Mouse (Mus musculus) hindbrain, embryonic 16.5 days (tissue): Measurements from ENCODE around the gene Olfr402. TPM values are rescaled to one million over a fixed set of nuclear protein-coding genes. Genes with fewer than 3 reads are reported as not detected.
"Not testable (repeated sequence)": the region's sequence is repeated elsewhere in the genome, so short reads cannot be mapped to it uniquely, and the experiment has no call there.

Source experiments
- ATAC-seq: fragments of 200-750 bp; cut with Nextera tagmentation; 2 replicates; pipeline ENCODE4 v1.8.0; 2017; ENCODE audit warnings: moderate TSS enrichment, moderate library complexity
- H3K27ac ChIP-seq: fragments of 300-500 bp; sonication (generic); 2 replicates; pipeline ENCODE4 v1.5.1; 2014; ENCODE audit warnings: low read depth, mild to moderate bottlenecking, control low read depth, low read length, moderate library complexity
- H3K27me3 ChIP-seq: fragments of 300-500 bp; sonication (generic); replicated peaks from 2 replicates; pipeline ENCODE4 v1.6.1; 2014; ENCODE audit warnings: low read length; ENCODE audit not compliant: control insufficient read depth, insufficient read depth
- H3K36me3 ChIP-seq: fragments of 300-500 bp; sonication (generic); 2 replicates; pipeline ENCODE4 v1.6.1; 2014; ENCODE audit warnings: mild to moderate bottlenecking, low read length, moderate library complexity, mixed read lengths; ENCODE audit not compliant: control insufficient read depth, insufficient read depth
- H3K4me1 ChIP-seq: fragments of 300-500 bp; sonication (generic); 2 replicates; pipeline ENCODE4 v1.6.1; 2014; ENCODE audit warnings: low read depth, low read length; ENCODE audit not compliant: control insufficient read depth, insufficient read depth
- H3K4me2 ChIP-seq: fragments of 300-500 bp; sonication (generic); 2 replicates; pipeline ENCODE4 v1.6.1; 2014; ENCODE audit warnings: mild to moderate bottlenecking, low read length, control low read depth, moderate library complexity
- H3K4me3 ChIP-seq: fragments of 300-500 bp; sonication (generic); 2 replicates; pipeline ENCODE4 v1.5.1; 2014; ENCODE audit warnings: mild to moderate bottlenecking, low read length, control low read depth, moderate library complexity
- H3K9ac ChIP-seq: fragments of 300-500 bp; sonication (generic); 2 replicates; pipeline ENCODE4 v1.6.1; 2014; ENCODE audit warnings: low read depth, mild to moderate bottlenecking, control low read depth, low read length, moderate library complexity
- H3K9me3 ChIP-seq: fragments of 300-500 bp; sonication (generic); 2 replicates; pipeline ENCODE4 v1.6.1; 2014; ENCODE audit warnings: mild to moderate bottlenecking, low read length, moderate library complexity; ENCODE audit not compliant: control insufficient read depth
- WGBS: fragments of 180-500 bp; shearing (Covaris S2); extraction: QIAGEN DNeasy Blood & Tissue Kit; methylation state at CpG from one replicate; pipeline ENCODE4 v1.1.7; 2014; 5-methylcytosine and 5-hydroxymethylcytosine counted together
- polyA plus RNA-seq: library from polyadenylated mRNA; unstranded; fragments of >200 nt; fragmentation: Nextera tagmentation; extraction: Ambion mirVana; gene quantifications from 2 replicates; pipeline ENCODE4 v1.2.1, GENCODE M21; 2015

The Olfr402 gene
- polyA plus RNA-seq = not detected in 2 replicates

DNA sequence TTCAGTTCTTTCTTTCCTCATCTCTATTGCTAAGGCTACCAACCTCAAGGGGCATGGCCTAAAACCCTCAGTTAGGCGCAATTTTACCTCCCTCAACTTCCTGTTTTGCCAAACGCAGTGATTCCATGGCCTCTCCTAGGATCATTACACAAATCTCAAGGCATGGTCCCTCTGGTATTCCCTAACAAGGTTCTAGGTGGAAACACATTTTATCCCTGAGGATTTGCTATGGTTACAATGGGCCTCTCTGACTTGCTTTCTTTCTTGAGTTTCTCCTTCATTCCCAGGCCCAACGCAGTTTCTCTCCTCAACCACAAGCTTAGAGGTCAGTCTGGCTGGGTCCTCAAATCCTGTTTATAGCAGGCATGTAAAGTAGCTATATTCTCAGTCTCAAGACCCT, at the start of gene Olfr402:
Gene Olfr402, plus strand, starts transcription at position 301 of the 400 bp plus-strand sequence.
- no peak within 1 kb of the TSS for H3K4me3 ChIP-seq
- no peak within 1 kb of the TSS for H3K4me2 ChIP-seq
- H3K36me3 ChIP-seq = no peaks in the 10 kb centered on the region
- no peaks in the 10 kb centered on the region for H3K4me1 ChIP-seq
- no peak within 1 kb of the TSS for H3K27ac ChIP-seq
- no peak for ATAC-seq
- 62% methylated on average over 3 of the region's 3 CpGs for WGBS
- peaks cover 11% of the 10 kb centered on the region for H3K9me3 ChIP-seq
- no peaks in the 10 kb centered on the region for H3K27me3 ChIP-seq
- H3K9ac ChIP-seq = no peak within 1 kb of the TSS

DNA sequence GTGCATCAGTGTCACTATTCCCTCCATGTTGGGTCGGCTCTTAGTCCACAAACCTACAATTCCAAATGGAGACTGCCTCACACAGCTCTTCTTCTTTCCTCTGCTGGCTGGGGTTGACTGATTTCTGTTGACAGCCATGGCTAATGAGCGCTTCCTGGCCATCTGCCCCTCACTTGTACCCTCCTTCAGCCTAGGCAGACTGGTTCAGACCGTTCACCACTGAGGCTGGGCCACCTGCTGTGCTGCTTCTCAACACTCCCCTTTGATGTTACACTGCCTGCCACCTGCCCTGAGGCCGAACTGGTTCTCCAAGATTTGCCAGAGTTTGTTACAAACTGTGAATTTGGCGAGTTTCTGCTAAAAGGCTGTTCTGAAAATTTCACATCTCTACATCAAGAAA, 48.3 kb upstream of the Olfr402 start:
- Histone ChIP-seq H3K4me1 (no peaks in the 10 kb centered on the region), H3K4me2 (no peak overlapping the region), H3K9ac (no peak overlapping the region), H3K36me3 (no peaks in the 10 kb centered on the region), H3K27me3 (no peaks in the 10 kb centered on the region), H3K27ac (no peak overlapping the region), H3K4me3 (no peak overlapping the region), H3K9me3 (peaks cover 8% of the 10 kb centered on the region)
- no peak for ATAC-seq
- WGBS = 36% methylated on average over 5 of the region's 5 CpGs

GRCm38 (mm10) chr11:74113412-74113811, 39.9 kb upstream of the Olfr402 start, which contains the start of gene Olfr401:
Gene Olfr401 (plus strand): TSS chr11:74113712.
- H3K9ac ChIP-seq = no peak within 1 kb of the TSS
- no peak within 1 kb of the TSS for H3K27ac ChIP-seq
- peaks cover 15% of the 10 kb centered on the region for H3K9me3 ChIP-seq
- no peak for ATAC-seq
- H3K4me3 ChIP-seq = no peak within 1 kb of the TSS
- no peaks in the 10 kb centered on the region for H3K4me1 ChIP-seq
- no peaks in the 10 kb centered on the region for H3K27me3 ChIP-seq
- no peaks in the 10 kb centered on the region for H3K36me3 ChIP-seq
- H3K4me2 ChIP-seq = no peak within 1 kb of the TSS

GRCm38 (mm10) chr11:74140001-74140400, 13.3 kb upstream of the Olfr402 start:
- H3K4me3 ChIP-seq, H3K36me3 ChIP-seq, H3K4me2 ChIP-seq, ATAC-seq, H3K9ac ChIP-seq, H3K27me3 ChIP-seq, H3K27ac ChIP-seq, H3K4me1 ChIP-seq: not testable (repeated sequence)
- H3K9me3 ChIP-seq = peaks cover 29% of the 10 kb centered on the region
- WGBS = 37% methylated on average over 1 of the region's 1 CpGs

DNA sequence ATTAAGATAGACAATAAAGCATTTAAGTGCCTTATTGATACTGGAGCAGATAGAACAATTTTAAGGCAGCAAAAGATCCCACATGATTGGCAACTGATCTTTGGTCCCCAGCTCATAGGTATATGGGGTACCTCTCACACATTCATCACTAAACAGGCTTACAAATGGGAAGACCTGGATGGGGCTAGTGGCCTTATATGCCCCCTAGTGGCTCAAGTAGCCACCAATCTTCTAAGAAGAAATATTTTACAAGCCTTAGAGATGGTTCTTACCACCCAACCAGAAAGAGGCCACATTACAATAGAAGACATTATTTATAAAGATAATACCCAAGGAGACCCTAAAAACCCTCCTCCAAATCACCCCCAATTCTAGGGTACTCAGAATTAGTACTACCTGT, 7.5 kb upstream of the Olfr402 start:
- no peaks in the 10 kb centered on the region for H3K4me1 ChIP-seq
- no peak for ATAC-seq
- no peak overlapping the region for H3K27ac ChIP-seq
- no peak overlapping the region for H3K4me2 ChIP-seq
- no peak overlapping the region for H3K9ac ChIP-seq
- peaks cover 35% of the 10 kb centered on the region for H3K9me3 ChIP-seq
- no peaks in the 10 kb centered on the region for H3K36me3 ChIP-seq
- H3K4me3 ChIP-seq = no peak overlapping the region
- no peaks in the 10 kb centered on the region for H3K27me3 ChIP-seq

DNA sequence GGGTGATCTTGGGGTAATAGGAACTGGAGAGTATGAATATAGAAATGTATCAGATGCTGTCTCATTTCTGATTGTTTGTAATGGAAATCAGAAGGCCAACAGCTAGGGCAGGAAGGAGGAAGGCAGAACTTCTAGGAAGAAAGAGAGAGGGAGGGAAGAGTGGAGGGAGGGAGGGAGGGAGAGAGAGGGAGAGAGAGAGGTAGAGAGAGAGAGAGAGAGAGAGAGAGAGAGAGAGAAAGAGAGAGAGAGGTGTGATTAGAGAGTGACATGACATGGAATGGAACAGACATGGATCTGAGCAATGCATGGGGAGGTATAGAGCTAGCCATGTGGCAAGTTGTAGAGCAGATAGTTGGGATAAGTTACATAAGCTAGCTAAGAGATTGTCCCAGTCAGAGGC, 15.4 kb downstream of the Olfr402 start:
- no peak overlapping the region for H3K9ac ChIP-seq
- no peak overlapping the region for H3K4me3 ChIP-seq
- H3K27ac ChIP-seq = no peak overlapping the region
- H3K9me3 ChIP-seq = peaks cover 5% of the 10 kb centered on the region; the same call in 1 of the 2 replicates
- H3K4me2 ChIP-seq = no peak overlapping the region
- H3K36me3 ChIP-seq = no peaks in the 10 kb centered on the region
- no peaks in the 10 kb centered on the region for H3K4me1 ChIP-seq
- no peak for ATAC-seq
- H3K27me3 ChIP-seq = no peaks in the 10 kb centered on the region

DNA sequence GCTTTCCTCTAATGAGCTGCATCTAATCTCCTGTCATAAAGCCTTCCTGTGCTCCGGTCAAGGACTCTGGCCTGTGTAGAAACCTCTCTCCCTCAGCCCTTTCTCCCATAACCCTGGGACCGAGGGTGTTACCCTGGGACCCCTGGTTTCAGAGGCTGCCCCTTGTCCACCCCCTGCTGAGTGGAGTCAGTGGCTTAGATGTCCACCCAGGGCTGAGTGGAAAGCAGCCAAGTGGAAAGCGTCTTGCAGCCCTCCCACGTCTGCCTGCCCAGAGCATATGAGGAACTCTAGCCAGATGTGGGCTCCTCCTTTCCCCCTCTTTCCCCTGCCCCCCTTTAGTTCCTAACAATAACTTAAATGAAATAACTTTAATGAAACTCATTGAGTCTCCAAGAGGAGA, 29.8 kb downstream of the Olfr402 start:
- 78% methylated on average over 4 of the region's 4 CpGs for WGBS
- Histone ChIP-seq H3K4me1 (no peaks in the 10 kb centered on the region), H3K9me3 (peaks cover 11% of the 10 kb centered on the region), H3K27me3 (no peaks in the 10 kb centered on the region), H3K4me3 (no peak overlapping the region), H3K9ac (no peak overlapping the region), H3K36me3 (no peaks in the 10 kb centered on the region), H3K27ac (no peak overlapping the region), H3K4me2 (no peak overlapping the region)
- no peak for ATAC-seq

- Histone ChIP-seq H3K27me3 (no peaks in the 10 kb centered on the region), H3K9ac (no peak overlapping the region), H3K4me3 (no peak overlapping the region), H3K9me3 (peaks cover 12% of the 10 kb centered on the region), H3K27ac (no peak overlapping the region), H3K36me3 (no peaks in the 10 kb centered on the region), H3K4me1 (no peaks in the 10 kb centered on the region), H3K4me2 (no peak overlapping the region)
- ATAC-seq = no peak
- WGBS = 85% methylated on average over 4 of the region's 4 CpGs
Observed at GRCm38 (mm10) chr11:74183745-74184144, 30.4 kb downstream of the Olfr402 start.

DNA sequence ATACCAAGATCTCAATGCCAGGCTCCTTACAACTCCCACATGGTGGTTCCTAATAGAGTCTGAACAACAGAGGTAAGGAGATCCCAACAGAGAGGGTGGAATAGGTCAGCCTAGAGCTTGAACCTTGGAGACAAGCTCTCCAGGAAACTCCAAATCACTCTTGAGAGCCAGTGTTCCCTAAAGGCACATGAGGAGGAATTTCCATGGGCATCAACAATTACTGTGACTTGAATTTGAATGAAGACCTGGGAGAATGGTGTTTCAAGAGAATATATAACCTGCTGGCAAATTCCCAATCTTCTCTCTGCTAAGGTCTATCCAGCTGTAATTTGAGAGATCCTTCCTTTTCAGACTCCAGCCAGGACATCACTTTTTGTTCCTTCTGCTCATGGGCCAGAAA, 32.6 kb downstream of the Olfr402 start, which contains the start of gene Olfr403:
Gene Olfr403, plus strand, starts transcription at position 301 of the 400 bp plus-strand sequence.
- ATAC-seq = no peak
- Histone ChIP-seq H3K4me1 (no peaks in the 10 kb centered on the region), H3K4me2 (no peak within 1 kb of the TSS), H3K9me3 (peaks cover 11% of the 10 kb centered on the region), H3K36me3 (no peaks in the 10 kb centered on the region), H3K27ac (no peak within 1 kb of the TSS), H3K27me3 (no peaks in the 10 kb centered on the region), H3K9ac (no peak within 1 kb of the TSS), H3K4me3 (no peak within 1 kb of the TSS)
